Mouse (Mus musculus) C2C12 (cell line): ENCODE measurements around the gene Ern1.

Source experiments
- CEBPB ChIP-seq: IDR thresholded peaks from one replicate; pipeline ENCODE4 v1.6.1; 2011; ENCODE audit warnings: low read depth, mild to moderate bottlenecking, control low read depth, moderate library complexity
- CTCF ChIP-seq: IDR thresholded peaks from one replicate; pipeline ENCODE4 v1.5.1; 2011; ENCODE audit not compliant: control insufficient read depth, insufficient read depth, insufficient read length
- FOSL1 ChIP-seq: IDR thresholded peaks from one replicate; pipeline ENCODE4 v1.8.0; 2011; ENCODE audit warnings: mild to moderate bottlenecking, low read length; ENCODE audit not compliant: poor library complexity, insufficient read depth, severe bottlenecking
- MAX ChIP-seq: IDR thresholded peaks from one replicate; pipeline ENCODE4 v1.6.1; 2011; ENCODE audit warnings: mild to moderate bottlenecking, control low read depth
- USF1 ChIP-seq: IDR thresholded peaks from one replicate; pipeline ENCODE4 v1.6.1; 2011; ENCODE audit warnings: low read depth, mild to moderate bottlenecking, control low read depth, moderate library complexity

DNA sequence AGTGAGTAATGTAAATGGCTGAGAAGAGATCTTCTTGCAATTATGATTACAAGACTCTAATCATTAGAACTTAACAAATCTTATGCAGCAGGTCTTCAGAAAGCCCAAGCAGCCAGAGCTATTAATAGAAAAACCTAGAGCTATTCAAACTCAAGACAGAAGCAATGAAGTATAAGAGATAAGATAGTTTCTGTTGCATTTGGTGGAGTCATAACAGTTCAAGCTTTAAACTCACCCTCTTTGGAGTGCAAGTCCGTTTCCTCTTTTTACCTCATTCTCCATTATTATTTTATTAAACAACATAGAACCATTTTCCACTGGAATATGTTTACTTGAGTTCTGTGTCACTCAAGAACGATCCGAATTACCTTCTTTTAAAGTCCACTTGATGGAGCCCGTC, 29.1 kb downstream of the Ern1 start:
- TF ChIP-seq CTCF, result no peak
- no peak for TF ChIP-seq CEBPB
- TF ChIP-seq USF1, result no peak
- TF ChIP-seq MAX, result no peak
- TF ChIP-seq FOSL1, result no peak
